Mouse (Mus musculus) thymus, adult 2 months (tissue): Measurements from ENCODE around the gene Cenpq.

ENCODE experiments used
- CTCF ChIP-seq: fragments of 200-500 bp; IDR thresholded peaks from 2 replicates; pipeline ENCODE4 v1.5.1; 2012; ENCODE audit warnings: mild to moderate bottlenecking, control low read depth, low read length, moderate library complexity, borderline replicate concordance; ENCODE audit not compliant: control insufficient read depth, poor library complexity, insufficient read depth; ENCODE audit errors: extremely low read depth
- POLR2A ChIP-seq: fragments of 200-500 bp; IDR thresholded peaks from 2 replicates; pipeline ENCODE4 v1.6.1; 2012; ENCODE audit warnings: mild to moderate bottlenecking, low read length, control low read depth, moderate library complexity; ENCODE audit not compliant: control insufficient read depth, poor library complexity, insufficient read depth; ENCODE audit errors: extremely low read depth

DNA sequence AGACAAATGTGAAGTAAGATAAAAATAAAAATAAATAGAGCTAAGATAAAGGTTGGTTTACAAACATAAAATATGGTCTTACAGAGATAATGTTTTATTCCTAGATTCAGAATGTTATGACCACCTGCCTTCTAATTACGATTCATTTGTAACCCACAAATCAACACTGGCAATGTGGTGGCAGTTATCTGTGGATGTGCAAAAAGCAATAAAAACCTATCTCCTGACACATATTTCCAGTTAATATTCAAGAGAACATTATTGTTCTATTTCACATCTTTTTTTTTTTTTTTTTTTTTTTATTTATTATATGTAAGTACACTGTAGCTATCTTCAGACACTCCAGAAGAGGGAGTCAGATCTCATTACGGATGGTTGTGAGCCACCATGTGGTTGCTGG, 19.3 kb downstream of the Cenpq start:
- TF ChIP-seq POLR2A (no peak), CTCF (no peak)
